Mouse (Mus musculus): ENCODE results near the gene Pakap. TPM values are rescaled to one million over a fixed set of nuclear protein-coding genes. Genes with fewer than 3 reads are reported as not detected.

Pakap gene
- polyA plus RNA-seq, 1 experiment from 2014 or later: 5.8 TPM

GRCm38 (mm10) chr4:57576095-57576494 is 8.1 kb downstream of the Pakap start:
- no peaks in the 10 kb centered on the region for H3K9me3 ChIP-seq
- peak; percentile 29; the same call in 1 of the 2 replicates for ATAC-seq (replicated peaks)
- H3K9ac ChIP-seq (replicated peaks): no peak overlapping the region
- H3K27ac ChIP-seq (replicated peaks): no peak overlapping the region
- no peak overlapping the region for H3K4me2 ChIP-seq (replicated peaks)
- H3K36me3 ChIP-seq: no peaks in the 10 kb centered on the region
- 80% methylated on average over 11 of the region's 11 CpGs for WGBS
- H3K4me3 ChIP-seq: no peak overlapping the region
- no peaks in the 10 kb centered on the region for H3K4me1 ChIP-seq
- H3K27me3 ChIP-seq: no peaks in the 10 kb centered on the region

GRCm38 (mm10) chr4:57579683-57580082 is 11.7 kb downstream of the Pakap start:
- Histone ChIP-seq H3K27ac (replicated peaks) (no peak overlapping the region), H3K4me1 (no peaks in the 10 kb centered on the region), H3K9me3 (no peaks in the 10 kb centered on the region), H3K4me3 (no peak overlapping the region), H3K4me2 (replicated peaks) (no peak overlapping the region), H3K27me3 (no peaks in the 10 kb centered on the region), H3K36me3 (no peaks in the 10 kb centered on the region), H3K9ac (replicated peaks) (no peak overlapping the region)
- WGBS: 93% methylated on average over 10 of the region's 10 CpGs
- ATAC-seq (replicated peaks): no peak

DNA sequence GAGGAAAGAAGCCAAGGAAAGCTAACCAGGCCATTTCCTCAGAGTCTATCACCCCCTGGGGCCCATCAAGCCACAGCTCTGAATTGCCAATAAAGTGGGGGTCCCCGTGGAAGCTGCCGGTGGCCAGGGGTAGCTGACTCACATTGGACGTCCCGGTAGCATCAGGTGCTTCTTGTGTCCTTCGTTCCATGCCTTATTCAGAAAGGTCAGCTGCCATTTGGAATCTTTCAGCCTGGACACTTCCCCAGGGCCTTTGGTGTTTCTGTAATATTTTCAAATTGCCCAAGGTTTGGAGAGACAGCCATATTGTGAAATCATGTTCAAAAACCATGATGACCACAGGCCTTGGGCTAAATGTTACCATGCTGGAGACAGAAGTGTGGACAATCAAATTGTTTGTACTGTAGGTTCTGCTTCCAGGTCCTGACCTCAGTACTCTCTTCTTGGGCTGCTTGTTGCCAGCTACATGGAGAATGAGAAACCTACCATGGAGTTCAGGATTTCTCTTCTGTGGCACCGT is 17.4 kb downstream of the Pakap start:
- no peak overlapping the region for H3K4me2 ChIP-seq (replicated peaks)
- H3K9me3 ChIP-seq: no peaks in the 10 kb centered on the region
- H3K4me1 ChIP-seq: no peaks in the 10 kb centered on the region
- no peak overlapping the region for H3K4me3 ChIP-seq
- no peak overlapping the region for H3K9ac ChIP-seq (replicated peaks)
- no peak overlapping the region for H3K27ac ChIP-seq (replicated peaks)
- no peaks in the 10 kb centered on the region for H3K36me3 ChIP-seq
- no peaks in the 10 kb centered on the region for H3K27me3 ChIP-seq
- 94% methylated on average over 6 of the region's 6 CpGs for WGBS
- no peak for ATAC-seq (replicated peaks)

DNA sequence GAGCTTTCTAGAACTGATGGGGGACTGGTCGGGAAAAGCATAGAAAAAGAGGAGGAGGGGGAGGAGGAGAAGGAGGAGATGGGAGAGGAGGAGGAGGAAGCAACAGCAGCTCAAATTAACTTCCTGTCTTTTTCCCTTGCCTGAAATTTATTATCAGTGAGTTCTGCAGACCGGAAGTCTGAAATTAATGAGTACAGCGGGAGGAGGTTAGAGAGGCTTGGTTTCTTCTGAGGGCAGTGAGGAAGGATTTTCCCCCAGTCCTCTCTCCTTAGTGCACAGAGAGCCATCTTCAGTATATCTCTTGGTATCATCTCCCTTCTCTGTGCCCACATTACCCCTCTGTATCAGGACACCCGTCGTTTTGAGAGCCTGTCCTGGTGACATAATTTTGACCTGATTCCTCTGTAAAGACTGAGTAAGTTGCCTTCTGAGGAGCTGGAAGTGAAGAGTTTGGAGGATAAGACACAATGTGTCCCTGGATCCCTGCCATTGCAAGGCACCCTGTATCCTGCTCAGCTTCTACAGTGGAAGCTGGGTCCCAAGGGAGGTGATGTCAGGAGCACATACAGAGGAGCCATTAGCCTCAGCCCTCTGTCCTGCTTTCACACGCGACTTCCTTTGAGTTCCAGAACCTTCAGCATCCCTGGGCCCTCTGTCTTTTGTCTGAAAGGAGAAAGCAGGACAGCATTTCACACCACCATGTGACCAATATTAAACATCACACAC is 19.1 kb downstream of the Pakap start:
- H3K27me3 ChIP-seq: no peaks in the 10 kb centered on the region
- WGBS: 84% methylated on average over 7 of the region's 7 CpGs
- H3K27ac ChIP-seq (replicated peaks): no peak overlapping the region
- no peak overlapping the region for H3K4me2 ChIP-seq (replicated peaks)
- ATAC-seq (replicated peaks): no peak
- H3K9me3 ChIP-seq: no peaks in the 10 kb centered on the region
- H3K4me3 ChIP-seq: no peak overlapping the region
- H3K36me3 ChIP-seq: no peaks in the 10 kb centered on the region
- no peak overlapping the region for H3K9ac ChIP-seq (replicated peaks)
- no peaks in the 10 kb centered on the region for H3K4me1 ChIP-seq

DNA sequence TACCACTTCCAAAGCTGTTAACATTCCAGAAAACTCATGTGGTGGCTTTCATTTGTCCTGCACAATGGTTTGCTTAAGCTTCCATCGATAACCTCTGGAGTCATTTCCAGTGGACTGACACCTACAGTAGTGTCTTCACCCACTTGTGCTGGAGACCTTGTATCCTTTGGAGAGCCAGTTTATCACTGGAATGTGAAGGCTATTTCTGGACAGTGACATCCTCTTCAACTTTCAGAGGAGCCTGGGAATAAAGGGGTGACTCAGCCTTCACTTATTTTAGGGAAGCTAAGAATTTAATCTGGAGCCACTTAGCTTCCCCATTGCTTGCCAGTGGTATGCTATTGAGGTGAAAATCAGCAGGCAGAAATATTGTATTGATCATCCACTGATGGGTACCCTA is 20.4 kb downstream of the Pakap start:
- Histone ChIP-seq H3K9ac (replicated peaks) (no peak overlapping the region), H3K36me3 (no peaks in the 10 kb centered on the region), H3K4me1 (no peaks in the 10 kb centered on the region), H3K27ac (replicated peaks) (no peak overlapping the region), H3K4me2 (replicated peaks) (no peak overlapping the region), H3K9me3 (no peaks in the 10 kb centered on the region), H3K4me3 (no peak overlapping the region), H3K27me3 (no peaks in the 10 kb centered on the region)
- no peak for ATAC-seq (replicated peaks)
- 98% methylated on average over 1 of the region's 1 CpGs for WGBS

- 73% methylated on average over 4 of the region's 4 CpGs for WGBS
- no peaks in the 10 kb centered on the region for H3K4me1 ChIP-seq
Measured at GRCm38 (mm10) chr4:57592751-57593150, 24.8 kb downstream of the Pakap start.

GRCm38 (mm10) chr4:57599946-57600345 is 32.0 kb downstream of the Pakap start:
- H3K4me2 ChIP-seq (replicated peaks): no peak overlapping the region
- H3K4me3 ChIP-seq: no peak overlapping the region
- no peak for ATAC-seq (replicated peaks)
- WGBS: 90% methylated on average over 6 of the region's 6 CpGs
- no peak overlapping the region for H3K9ac ChIP-seq (replicated peaks)
- H3K9me3 ChIP-seq: no peaks in the 10 kb centered on the region
- H3K36me3 ChIP-seq: no peaks in the 10 kb centered on the region
- H3K27me3 ChIP-seq: no peaks in the 10 kb centered on the region
- no peaks in the 10 kb centered on the region for H3K4me1 ChIP-seq
- no peak overlapping the region for H3K27ac ChIP-seq (replicated peaks)

More at GRCm38 (mm10) chr4:57592751-57593150, 24.8 kb downstream of the Pakap start:
- Histone ChIP-seq H3K9ac (replicated peaks) (no peak overlapping the region), H3K36me3 (no peaks in the 10 kb centered on the region), H3K4me3 (no peak overlapping the region), H3K27ac (replicated peaks) (no peak overlapping the region), H3K9me3 (no peaks in the 10 kb centered on the region), H3K27me3 (no peaks in the 10 kb centered on the region), H3K4me2 (replicated peaks) (no peak overlapping the region)
- ATAC-seq (replicated peaks): no peak

DNA sequence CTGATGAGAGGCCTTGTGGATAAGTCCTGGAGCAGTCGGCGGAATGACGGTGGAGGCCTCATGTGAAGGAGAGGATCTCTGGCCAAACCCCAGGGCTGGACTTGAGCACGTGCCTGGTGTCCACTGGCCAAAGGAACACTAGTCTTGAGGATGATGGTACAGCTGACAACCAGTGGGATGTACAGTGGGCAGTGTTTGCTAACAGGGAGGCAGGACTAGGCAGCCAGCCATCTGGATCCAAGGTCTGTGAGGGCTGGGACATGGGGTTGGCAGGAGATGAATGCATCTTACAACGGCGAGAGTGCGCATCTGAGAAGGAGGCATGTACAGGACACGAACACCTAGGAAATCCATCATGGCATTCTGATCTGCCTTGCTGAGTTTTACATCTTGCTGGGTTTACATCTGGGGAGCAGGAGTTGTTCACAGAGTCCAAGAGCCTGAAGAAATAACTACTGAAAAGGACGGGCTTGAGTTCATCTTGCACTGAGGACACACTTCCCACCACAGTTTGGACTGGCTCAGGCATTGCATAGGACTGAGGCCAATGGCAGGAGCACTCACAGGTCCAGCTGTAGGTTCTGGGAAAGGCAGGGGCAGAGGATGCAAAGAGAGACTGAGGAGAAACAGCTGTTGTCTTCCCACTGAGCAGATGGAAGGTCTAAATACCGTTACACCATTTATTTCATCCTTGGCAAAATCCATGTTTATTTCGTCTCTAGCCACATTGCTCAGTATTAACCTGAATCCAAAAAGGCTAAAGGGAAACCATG is 32.9 kb downstream of the Pakap start:
- Histone ChIP-seq H3K27ac (replicated peaks) (no peak overlapping the region), H3K4me2 (replicated peaks) (no peak overlapping the region), H3K27me3 (no peaks in the 10 kb centered on the region), H3K4me1 (no peaks in the 10 kb centered on the region), H3K9ac (replicated peaks) (no peak overlapping the region), H3K9me3 (no peaks in the 10 kb centered on the region), H3K36me3 (no peaks in the 10 kb centered on the region), H3K4me3 (no peak overlapping the region)
- WGBS: 88% methylated on average over 11 of the region's 11 CpGs
- no peak for ATAC-seq (replicated peaks)

DNA sequence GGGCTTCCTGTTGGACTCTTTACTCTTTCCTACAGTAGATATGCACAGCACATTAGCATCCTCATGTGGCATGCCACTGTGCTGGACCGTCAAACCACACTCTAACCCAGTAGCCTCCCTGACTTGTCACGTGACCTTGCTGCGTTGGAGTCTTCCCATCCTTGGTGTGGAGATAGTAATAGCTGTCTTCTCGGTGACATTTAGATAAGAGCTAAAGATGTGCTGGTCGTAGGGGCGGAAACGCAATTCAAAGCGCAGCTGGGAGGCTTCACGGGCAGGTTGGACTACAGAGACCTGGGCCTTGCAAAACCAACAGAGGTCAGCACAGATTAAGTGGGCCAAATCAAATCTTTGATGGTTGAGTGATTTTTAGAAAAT is 33.5 kb downstream of the Pakap start:
- H3K27me3 ChIP-seq: no peaks in the 10 kb centered on the region
- H3K4me2 ChIP-seq (replicated peaks): no peak overlapping the region
- no peak overlapping the region for H3K9ac ChIP-seq (replicated peaks)
- no peak overlapping the region for H3K4me3 ChIP-seq
- H3K9me3 ChIP-seq: no peaks in the 10 kb centered on the region
- ATAC-seq (replicated peaks): no peak
- H3K36me3 ChIP-seq: no peaks in the 10 kb centered on the region
- no peak overlapping the region for H3K27ac ChIP-seq (replicated peaks)
- WGBS: 90% methylated on average over 9 of the region's 9 CpGs
- H3K4me1 ChIP-seq: no peaks in the 10 kb centered on the region

DNA sequence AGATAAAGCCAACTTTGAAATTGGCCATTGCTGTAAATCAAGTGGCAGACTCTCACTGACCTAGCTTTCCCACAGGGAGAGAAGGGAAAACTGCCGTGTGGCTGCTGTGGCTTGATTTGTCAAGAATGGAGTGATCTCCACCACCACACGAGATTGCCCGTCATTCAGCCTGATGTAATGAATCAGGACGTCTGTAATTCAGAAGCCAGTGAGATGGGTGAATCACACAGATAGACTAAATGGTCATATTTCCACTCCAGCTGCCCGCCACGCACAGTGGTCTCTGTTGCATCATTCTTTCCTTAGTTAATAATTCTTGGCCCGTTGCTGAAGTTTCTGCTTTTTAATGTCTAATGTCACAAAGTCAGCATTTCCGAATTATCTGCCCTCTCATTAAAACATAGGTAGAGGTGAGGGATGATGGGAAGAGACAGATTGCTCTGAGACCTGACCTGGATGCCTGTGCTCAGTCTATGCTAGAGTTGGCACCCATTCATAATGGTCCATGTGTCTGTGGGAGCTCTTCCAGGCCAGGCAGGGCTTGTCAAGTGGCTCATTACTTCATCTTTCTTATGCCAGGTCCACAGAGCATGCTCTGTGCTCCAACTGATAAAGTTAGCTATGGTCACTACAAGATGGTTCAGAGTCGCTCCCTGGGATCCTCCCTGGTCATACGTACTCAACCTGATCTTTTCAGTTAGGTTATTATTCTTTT is 34.1 kb downstream of the Pakap start:
- Histone ChIP-seq H3K4me2 (replicated peaks) (no peak overlapping the region), H3K4me1 (0 out of 2 replicates have a peak, but pooled peaks cover under 1% of the 10 kb centered on the region), H3K36me3 (no peaks in the 10 kb centered on the region), H3K9me3 (no peaks in the 10 kb centered on the region), H3K27me3 (no peaks in the 10 kb centered on the region), H3K9ac (replicated peaks) (no peak overlapping the region), H3K4me3 (no peak overlapping the region), H3K27ac (replicated peaks) (no peak overlapping the region)
- WGBS: 89% methylated on average over 10 of the region's 10 CpGs
- ATAC-seq (replicated peaks): no peak

GRCm38 (mm10) chr4:57606258-57606657 is 38.3 kb downstream of the Pakap start:
- WGBS: 89% methylated on average over 3 of the region's 3 CpGs
- H3K27me3 ChIP-seq: 0 out of 2 replicates have a peak, but pooled peaks cover 2% of the 10 kb centered on the region

More at GRCm38 (mm10) chr4:57606258-57606657, 38.3 kb downstream of the Pakap start:
- H3K27ac ChIP-seq (replicated peaks): no peak overlapping the region
- peaks cover 4% of the 10 kb centered on the region; the same call in 1 of the 2 replicates for H3K4me1 ChIP-seq
- H3K4me3 ChIP-seq: no peak overlapping the region
- H3K36me3 ChIP-seq: no peaks in the 10 kb centered on the region
- no peak overlapping the region for H3K9ac ChIP-seq (replicated peaks)
- ATAC-seq (replicated peaks): no peak
- no peak overlapping the region for H3K4me2 ChIP-seq (replicated peaks)
- no peaks in the 10 kb centered on the region for H3K9me3 ChIP-seq
